Mouse (Mus musculus): ENCODE results near the gene Lysmd4. TPM values are rescaled to one million over a fixed set of nuclear protein-coding genes. Genes with fewer than 3 reads are reported as not detected.

Lysmd4 gene
- 24.4 and 26.1 TPM in 2 replicates for polyA plus RNA-seq (2016; fragmentation: Nextera tagmentation; extraction: Ambion mirVana)

GRCm38 (mm10) chr7:67222220-67222862 is at the start of gene Lysmd4:
Lysmd4 (plus strand) TSS chr7:67222544.
- Histone ChIP-seq H3K27ac (no peak within 1 kb of the TSS), H3K27me3 (replicated peaks) (no peaks in the 10 kb centered on the region), H3K36me3 (peaks cover 15% of the 10 kb centered on the region), H3K4me3 (peak within 1 kb of the TSS; percentile 83), H3K9me3 (no peaks in the 10 kb centered on the region), H3K9ac (peak within 1 kb of the TSS; percentile 82), H3K4me1 (peaks cover 13% of the 10 kb centered on the region), H3K4me2 (replicated peaks) (peak within 1 kb of the TSS; percentile 84)
- WGBS: 6% methylated on average over 31 of the region's 31 CpGs
- ATAC-seq (ENCODE audit: low FRiP score, low read depth): peak; percentile 97

- H3K36me3 ChIP-seq: no peaks in the 10 kb centered on the region
- ATAC-seq (ENCODE audit: low FRiP score, low read depth): no peak
Observed at GRCm38 (mm10) chr7:67173522-67174195, 48.7 kb upstream of the Lysmd4 start.

GRCm38 (mm10) chr7:67183786-67184185 is 38.6 kb upstream of the Lysmd4 start:
- no peak for ATAC-seq (ENCODE audit: low FRiP score, low read depth)
- H3K36me3 ChIP-seq: no peaks in the 10 kb centered on the region
- no peak overlapping the region for H3K4me3 ChIP-seq
- no peaks in the 10 kb centered on the region for H3K27me3 ChIP-seq (replicated peaks)
- WGBS: 11% methylated on average over 4 of the region's 4 CpGs
- H3K4me1 ChIP-seq: no peaks in the 10 kb centered on the region
- no peak overlapping the region for H3K9ac ChIP-seq
- H3K4me2 ChIP-seq (replicated peaks): no peak overlapping the region
- no peak overlapping the region for H3K27ac ChIP-seq
- no peaks in the 10 kb centered on the region for H3K9me3 ChIP-seq

More at GRCm38 (mm10) chr7:67173522-67174195, 48.7 kb upstream of the Lysmd4 start:
- H3K4me3 ChIP-seq: no peak overlapping the region
- H3K27me3 ChIP-seq (replicated peaks): no peaks in the 10 kb centered on the region
- no peak overlapping the region for H3K4me2 ChIP-seq (replicated peaks)
- 74% methylated on average over 2 of the region's 2 CpGs for WGBS
- H3K9ac ChIP-seq: no peak overlapping the region
- H3K27ac ChIP-seq: no peak overlapping the region
- H3K4me1 ChIP-seq: no peaks in the 10 kb centered on the region
- no peaks in the 10 kb centered on the region for H3K9me3 ChIP-seq

GRCm38 (mm10) chr7:67199412-67199811 is 22.9 kb upstream of the Lysmd4 start:
- no peaks in the 10 kb centered on the region for H3K36me3 ChIP-seq
- 25% methylated on average over 10 of the region's 10 CpGs for WGBS

GRCm38 (mm10) chr7:67203625-67204024 is 18.7 kb upstream of the Lysmd4 start:
- no peak for ATAC-seq (ENCODE audit: low FRiP score, low read depth)
- Histone ChIP-seq H3K27ac (no peak overlapping the region), H3K4me2 (replicated peaks) (no peak overlapping the region), H3K9ac (no peak overlapping the region), H3K9me3 (no peaks in the 10 kb centered on the region), H3K4me3 (no peak overlapping the region), H3K4me1 (no peaks in the 10 kb centered on the region), H3K27me3 (replicated peaks) (no peaks in the 10 kb centered on the region), H3K36me3 (no peaks in the 10 kb centered on the region)
- WGBS: 86% methylated on average over 3 of the region's 3 CpGs

More at GRCm38 (mm10) chr7:67199412-67199811, 22.9 kb upstream of the Lysmd4 start:
- ATAC-seq (ENCODE audit: low FRiP score, low read depth): no peak
- no peak overlapping the region for H3K27ac ChIP-seq
- H3K4me3 ChIP-seq: no peak overlapping the region
- H3K27me3 ChIP-seq (replicated peaks): no peaks in the 10 kb centered on the region
- H3K9ac ChIP-seq: no peak overlapping the region
- H3K9me3 ChIP-seq: no peaks in the 10 kb centered on the region
- no peaks in the 10 kb centered on the region for H3K4me1 ChIP-seq
- no peak overlapping the region for H3K4me2 ChIP-seq (replicated peaks)

GRCm38 (mm10) chr7:67205734-67206425 is 16.5 kb upstream of the Lysmd4 start:
- H3K4me3 ChIP-seq: no peak overlapping the region
- no peaks in the 10 kb centered on the region for H3K4me1 ChIP-seq
- H3K4me2 ChIP-seq (replicated peaks): no peak overlapping the region
- WGBS: 92% methylated on average over 9 of the region's 9 CpGs
- H3K9ac ChIP-seq: no peak overlapping the region
- no peak for ATAC-seq (ENCODE audit: low FRiP score, low read depth)
- no peaks in the 10 kb centered on the region for H3K9me3 ChIP-seq
- H3K27me3 ChIP-seq (replicated peaks): no peaks in the 10 kb centered on the region
- no peaks in the 10 kb centered on the region for H3K36me3 ChIP-seq
- no peak overlapping the region for H3K27ac ChIP-seq

GRCm38 (mm10) chr7:67206496-67206895 is 15.8 kb upstream of the Lysmd4 start:
- H3K9ac ChIP-seq: no peak overlapping the region
- H3K36me3 ChIP-seq: no peaks in the 10 kb centered on the region

GRCm38 (mm10) chr7:67207701-67208100 is 14.6 kb upstream of the Lysmd4 start:
- Histone ChIP-seq H3K4me3 (no peak overlapping the region), H3K36me3 (no peaks in the 10 kb centered on the region), H3K9me3 (no peaks in the 10 kb centered on the region), H3K27me3 (replicated peaks) (no peaks in the 10 kb centered on the region), H3K9ac (no peak overlapping the region), H3K27ac (no peak overlapping the region), H3K4me2 (replicated peaks) (no peak overlapping the region), H3K4me1 (0 out of 2 replicates have a peak, but pooled peaks cover 10% of the 10 kb centered on the region)
- 53% methylated on average over 6 of the region's 6 CpGs for WGBS
- no peak for ATAC-seq (ENCODE audit: low FRiP score, low read depth)

More at GRCm38 (mm10) chr7:67206496-67206895, 15.8 kb upstream of the Lysmd4 start:
- 87% methylated on average over 10 of the region's 10 CpGs for WGBS
- 0 out of 2 replicates have a peak, but pooled peaks cover 4% of the 10 kb centered on the region for H3K4me1 ChIP-seq
- no peaks in the 10 kb centered on the region for H3K9me3 ChIP-seq
- no peak overlapping the region for H3K27ac ChIP-seq
- H3K27me3 ChIP-seq (replicated peaks): no peaks in the 10 kb centered on the region
- H3K4me2 ChIP-seq (replicated peaks): no peak overlapping the region
- ATAC-seq (ENCODE audit: low FRiP score, low read depth): no peak
- no peak overlapping the region for H3K4me3 ChIP-seq

GRCm38 (mm10) chr7:67208317-67208716 is 14.0 kb upstream of the Lysmd4 start:
- Histone ChIP-seq H3K4me1 (0 out of 2 replicates have a peak, but pooled peaks cover 10% of the 10 kb centered on the region), H3K4me2 (replicated peaks) (no peak overlapping the region), H3K9ac (no peak overlapping the region), H3K27me3 (replicated peaks) (no peaks in the 10 kb centered on the region), H3K4me3 (no peak overlapping the region), H3K9me3 (no peaks in the 10 kb centered on the region), H3K27ac (no peak overlapping the region), H3K36me3 (no peaks in the 10 kb centered on the region)
- 87% methylated on average over 1 of the region's 1 CpGs for WGBS
- ATAC-seq (ENCODE audit: low FRiP score, low read depth): no peak

GRCm38 (mm10) chr7:67210004-67210833 is 12.1 kb upstream of the Lysmd4 start:
- Histone ChIP-seq H3K4me1 (0 out of 2 replicates have a peak, but pooled peaks cover 10% of the 10 kb centered on the region), H3K9ac (no peak overlapping the region), H3K27ac (no peak overlapping the region), H3K36me3 (no peaks in the 10 kb centered on the region), H3K4me3 (no peak overlapping the region), H3K4me2 (replicated peaks) (no peak overlapping the region), H3K9me3 (no peaks in the 10 kb centered on the region), H3K27me3 (replicated peaks) (no peaks in the 10 kb centered on the region)
- no peak for ATAC-seq (ENCODE audit: low FRiP score, low read depth)
- WGBS: 70% methylated on average over 6 of the region's 6 CpGs

GRCm38 (mm10) chr7:67211341-67211740 is 11.0 kb upstream of the Lysmd4 start:
- H3K4me3 ChIP-seq: no peak overlapping the region
- H3K36me3 ChIP-seq: no peaks in the 10 kb centered on the region
- no peaks in the 10 kb centered on the region for H3K9me3 ChIP-seq
- no peak overlapping the region for H3K9ac ChIP-seq
- H3K4me1 ChIP-seq: 0 out of 2 replicates have a peak, but pooled peaks cover 10% of the 10 kb centered on the region
- H3K27ac ChIP-seq: no peak overlapping the region
- H3K27me3 ChIP-seq (replicated peaks): no peaks in the 10 kb centered on the region
- no peak for ATAC-seq (ENCODE audit: low FRiP score, low read depth)
- WGBS: 18% methylated on average over 6 of the region's 6 CpGs
- H3K4me2 ChIP-seq (replicated peaks): no peak overlapping the region
